Mouse (Mus musculus) spleen, adult 2 months (tissue): ENCODE measurements around the gene Atp8a2. TPM values are rescaled to one million over a fixed set of nuclear protein-coding genes. Genes with fewer than 3 reads are reported as not detected.

Experiments used
- DNase-seq, 2 experiments: peaks; one replicate each; pipeline versions ENCODE4 v3.0.0 to v3.0.0-alpha.2; 2012 to 2021; ENCODE audit warnings: low spot score in 2 of 2, low read depth in 1 of 2
- H3K27ac ChIP-seq: fragments of 200-500 bp; 2 replicates; pipeline ENCODE4 v1.5.1; 2012; ENCODE audit warnings: low read length, inconsistent platforms; ENCODE audit not compliant: insufficient read depth
- H3K27me3 ChIP-seq: fragments of 200-500 bp; 2 replicates; pipeline ENCODE4 v1.6.1; 2012; ENCODE audit warnings: mild to moderate bottlenecking, moderate library complexity, low read length, inconsistent platforms; ENCODE audit not compliant: control insufficient read depth, insufficient read depth
- H3K36me3 ChIP-seq: fragments of 200-500 bp; 2 replicates; pipeline ENCODE4 v1.6.1; 2012; ENCODE audit warnings: mild to moderate bottlenecking, low read length, inconsistent platforms; ENCODE audit not compliant: control insufficient read depth, insufficient read depth
- H3K4me1 ChIP-seq: fragments of 200-500 bp; 2 replicates; pipeline ENCODE4 v1.6.1; 2011; ENCODE audit warnings: inconsistent platforms; ENCODE audit not compliant: control insufficient read depth, insufficient read depth, insufficient read length
- H3K4me3 ChIP-seq: fragments of 200-500 bp; 2 replicates; pipeline ENCODE4 v1.5.1; 2011; ENCODE audit warnings: mild to moderate bottlenecking, inconsistent platforms; ENCODE audit not compliant: insufficient read depth, insufficient read length; ENCODE audit errors: extremely low read depth
- CTCF ChIP-seq: fragments of 200-500 bp; IDR thresholded peaks from 2 replicates; pipeline ENCODE4 v1.5.1; 2011; ENCODE audit warnings: mild to moderate bottlenecking, inconsistent platforms; ENCODE audit not compliant: insufficient read depth, insufficient read length, insufficient replicate concordance; ENCODE audit errors: extremely low read depth
- POLR2A ChIP-seq: fragments of 200-500 bp; IDR thresholded peaks from 2 replicates; pipeline ENCODE4 v1.6.1; 2011; ENCODE audit warnings: low read depth, low read length, inconsistent platforms
- WGBS: fragments of 180-500 bp; shearing (Covaris S2); methylation state at CpG from one replicate; pipeline ENCODE4 v1.1.7; 2018; 5-methylcytosine and 5-hydroxymethylcytosine counted together
- polyA plus RNA-seq: library from polyadenylated mRNA; depleted of rRNA; stranded (reverse); fragments of >200 nt; gene quantifications from 2 replicates; pipeline ENCODE4 v1.2.3, GENCODE M21; 2012

Gene Atp8a2
- polyA plus RNA-seq, 1 experiment = 0.32 TPM

DNA sequence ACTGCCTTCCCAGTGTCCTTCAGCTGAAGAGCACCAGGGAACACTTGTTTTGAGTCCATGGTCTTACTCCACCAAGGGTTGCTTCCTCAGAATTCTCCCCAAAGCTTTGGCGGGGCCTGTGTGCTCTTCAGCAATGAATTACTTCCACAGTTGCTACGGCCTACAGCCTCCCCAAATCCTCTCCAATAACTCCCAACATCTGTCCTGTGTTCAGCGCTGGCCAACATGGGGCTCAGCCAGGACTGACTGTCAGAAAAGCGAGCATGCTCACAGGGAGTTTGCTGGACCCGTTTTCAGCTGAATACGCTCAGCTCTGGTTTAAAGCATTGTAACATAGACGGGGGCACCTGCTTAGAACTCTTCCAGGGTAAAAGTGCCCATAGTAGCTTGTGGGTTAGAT is 489.0 kb downstream of the Atp8a2 start:
- H3K4me3 ChIP-seq = no peak overlapping the region
- no peak for DNase-seq
- no peak overlapping the region for H3K27ac ChIP-seq
- H3K4me1 ChIP-seq = no peaks in the 10 kb centered on the region
- WGBS = 88% methylated on average over 7 of the region's 7 CpGs
- no peaks in the 10 kb centered on the region for H3K27me3 ChIP-seq
- no peak for TF ChIP-seq CTCF
- TF ChIP-seq POLR2A = no peak
- H3K36me3 ChIP-seq = no peaks in the 10 kb centered on the region

GRCm38 (mm10) chr14:59705326-59706058 is 491.5 kb downstream of the Atp8a2 start:
- H3K36me3 ChIP-seq = no peaks in the 10 kb centered on the region
- WGBS = 91% methylated on average over 13 of the region's 13 CpGs
- no peaks in the 10 kb centered on the region for H3K4me1 ChIP-seq
- no peak for DNase-seq
- no peak overlapping the region for H3K27ac ChIP-seq
- no peaks in the 10 kb centered on the region for H3K27me3 ChIP-seq
- no peak for TF ChIP-seq CTCF
- no peak for TF ChIP-seq POLR2A
- no peak overlapping the region for H3K4me3 ChIP-seq

- Histone ChIP-seq H3K4me3 (no peak overlapping the region), H3K36me3 (no peaks in the 10 kb centered on the region), H3K27me3 (no peaks in the 10 kb centered on the region), H3K4me1 (no peaks in the 10 kb centered on the region), H3K27ac (no peak overlapping the region)
- TF ChIP-seq CTCF (no peak), POLR2A (no peak)
- no peak for DNase-seq
- 53% methylated on average over 5 of the region's 5 CpGs for WGBS
Measured at GRCm38 (mm10) chr14:59701492-59701891, 495.5 kb downstream of the Atp8a2 start.

- DNase-seq = no peak
- no peaks in the 10 kb centered on the region for H3K36me3 ChIP-seq
- 19% methylated on average over 4 of the region's 4 CpGs for WGBS
- peaks cover 4% of the 10 kb centered on the region; the same call in 1 of the 2 replicates for H3K4me1 ChIP-seq
- no peak overlapping the region for H3K4me3 ChIP-seq
- no peak for TF ChIP-seq POLR2A
- TF ChIP-seq CTCF = no peak
- no peaks in the 10 kb centered on the region for H3K27me3 ChIP-seq
- no peak overlapping the region for H3K27ac ChIP-seq
Measured at GRCm38 (mm10) chr14:59695160-59695559, 501.8 kb downstream of the Atp8a2 start.

DNA sequence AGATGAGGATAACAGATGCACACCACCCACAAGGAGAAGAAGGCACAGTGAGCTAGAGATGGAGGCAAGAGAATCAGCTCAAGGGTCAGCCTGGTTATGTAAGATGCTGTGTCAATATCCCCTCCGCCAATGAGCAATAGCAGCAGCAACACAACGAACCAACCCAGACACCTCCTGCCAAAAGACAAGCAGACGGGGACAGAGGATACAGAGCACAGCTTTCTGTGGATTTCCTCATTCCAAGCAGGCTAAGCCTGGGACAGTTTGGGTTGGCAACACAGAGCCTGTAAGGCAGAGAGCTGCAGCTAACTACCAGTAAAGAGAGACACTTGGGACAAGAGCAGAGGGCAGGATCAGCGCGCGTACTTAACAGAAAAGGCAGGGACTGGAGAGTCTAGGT is 504.8 kb downstream of the Atp8a2 start:
- Histone ChIP-seq H3K27ac (no peak overlapping the region), H3K36me3 (no peaks in the 10 kb centered on the region), H3K4me1 (peaks cover 4% of the 10 kb centered on the region; the same call in 1 of the 2 replicates), H3K27me3 (no peaks in the 10 kb centered on the region), H3K4me3 (no peak overlapping the region)
- 96% methylated on average over 6 of the region's 6 CpGs for WGBS
- TF ChIP-seq POLR2A (no peak), CTCF (no peak)
- DNase-seq = no peak

GRCm38 (mm10) chr14:59691402-59691801 is 505.6 kb downstream of the Atp8a2 start:
- no peaks in the 10 kb centered on the region for H3K36me3 ChIP-seq
- H3K27ac ChIP-seq = 0 out of 2 replicates have a peak overlapping the region, but pooled peaks have one; percentile 29
- WGBS = 89% methylated on average over 13 of the region's 13 CpGs
- no peak for DNase-seq
- no peak overlapping the region for H3K4me3 ChIP-seq
- TF ChIP-seq POLR2A (no peak), CTCF (no peak)
- H3K27me3 ChIP-seq = no peaks in the 10 kb centered on the region
- peaks cover 4% of the 10 kb centered on the region; the same call in 1 of the 2 replicates for H3K4me1 ChIP-seq

DNA sequence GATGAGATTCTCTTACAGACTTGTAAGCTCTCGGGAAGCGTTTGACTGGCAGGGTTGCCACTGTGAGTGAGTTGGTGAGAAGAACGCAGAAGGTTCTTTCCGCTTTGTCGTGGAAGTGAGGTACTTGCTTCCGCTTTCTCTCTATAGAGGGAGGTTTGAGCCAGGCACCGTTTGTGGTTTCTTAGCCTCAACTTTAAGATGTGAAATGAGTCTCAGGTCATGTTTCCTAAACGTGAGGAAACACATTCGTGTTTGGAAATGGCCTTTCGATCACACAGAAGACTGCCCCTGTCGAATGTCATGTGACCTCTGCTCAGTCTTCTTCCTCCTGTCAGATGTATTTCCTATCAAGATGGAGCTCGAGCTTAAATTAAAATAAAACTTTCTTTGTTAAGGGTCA is 506.0 kb downstream of the Atp8a2 start:
- peaks cover 4% of the 10 kb centered on the region; the same call in 1 of the 2 replicates for H3K4me1 ChIP-seq
- no peaks in the 10 kb centered on the region for H3K36me3 ChIP-seq
- H3K27ac ChIP-seq = peak overlapping the region; percentile 29; the same call in 1 of the 2 replicates
- 13% methylated on average over 12 of the region's 12 CpGs for WGBS
- peak in 1 of 2 experiments; percentile 33 for DNase-seq
- no peaks in the 10 kb centered on the region for H3K27me3 ChIP-seq
- H3K4me3 ChIP-seq = peak overlapping the region; percentile 32; the same call in 1 of the 2 replicates
- TF ChIP-seq POLR2A (no peak), CTCF (no peak)
